Mouse (Mus musculus) embryonic fibroblast, embryonic 13.5 days (primary cell): ENCODE measurements around the gene Ak4.

ENCODE experiments used
- CTCF ChIP-seq: IDR thresholded peaks from 2 replicates; pipeline ENCODE4 v1.5.1; 2011; ENCODE audit warnings: mild to moderate bottlenecking, control low read depth, low read length, moderate library complexity, borderline replicate concordance; ENCODE audit not compliant: insufficient read depth
- POLR2A ChIP-seq: IDR thresholded peaks from 2 replicates; pipeline ENCODE4 v1.6.1; 2011; ENCODE audit warnings: low read depth, mild to moderate bottlenecking, control low read depth, low read length, moderate library complexity

GRCm38 (mm10) chr4:101427886-101428680 is 9.0 kb downstream of the Ak4 start:
- TF ChIP-seq CTCF, result no peak
- TF ChIP-seq POLR2A, result no peak
